ENCODE assay signal across 17 mouse cellular contexts in the genomic region with DNA sequence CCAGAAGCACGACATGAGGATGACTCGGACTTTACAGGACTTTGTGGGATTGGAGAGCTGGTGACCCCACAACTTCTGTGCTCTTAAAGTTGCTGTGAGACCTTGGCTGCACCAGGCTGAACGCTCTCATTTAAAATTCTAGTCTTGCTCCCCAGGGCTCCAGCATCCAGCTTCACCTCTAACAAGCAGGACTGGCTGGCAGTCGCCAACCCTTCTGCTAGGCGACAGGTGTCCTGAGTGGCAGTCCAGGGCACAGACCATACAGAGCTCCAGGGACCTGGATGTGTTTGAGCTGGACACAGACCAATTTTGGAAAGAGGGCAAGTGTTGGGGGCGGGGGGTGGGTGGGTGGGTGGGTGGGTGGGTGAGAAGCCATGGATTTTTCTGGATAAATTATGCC. TPM values are rescaled to one million over a fixed set of nuclear protein-coding genes. Genes with fewer than 3 reads are reported as not detected.
A peak's percentile ranks its signal among the peaks of the same experiment; 100 is the strongest.
DNase-seq lines count a peak whose midpoint lies in the region; ATAC-seq and TF ChIP-seq lines count a peak whose summit lies in the region.
"Had no signal": no experiment of that assay in that cellular context is flagged by ENCODE, and none has a peak within 500 bp of the region (broad histone marks: within the 10 kb centered on the region; RNA-seq: fewer than 3 reads in every experiment).

No protein-coding gene starts in this region.

- H3K9ac ChIP-seq in hindbrain, embryonic 16.5 days (ENCODE audit: low read depth, low read length) = no peak overlapping the region
- H3K9ac ChIP-seq in midbrain, embryonic 15.5 days = no peak overlapping the region
- no peak overlapping the region for H3K9ac ChIP-seq in midbrain, embryonic 16.5 days (ENCODE audit: low read depth, low read length)

- peaks cover 69% of the 10 kb centered on the region for H3K27me3 ChIP-seq in hindbrain, embryonic 10.5 days (ENCODE audit: insufficient read depth, poor library complexity, severe bottlenecking)
- H3K27me3 ChIP-seq in hindbrain, embryonic 16.5 days (replicated peaks; ENCODE audit: control insufficient read depth, insufficient read depth, low read length) = no peaks in the 10 kb centered on the region
- peaks cover 8% of the 10 kb centered on the region for H3K27me3 ChIP-seq in midbrain, embryonic 15.5 days (replicated peaks)
- H3K27me3 ChIP-seq in midbrain, embryonic 16.5 days (ENCODE audit: control insufficient read depth, insufficient read depth, low read depth, low read length) = no peaks in the 10 kb centered on the region
- no peaks in the 10 kb centered on the region; the same call in 1 of the 2 replicates for H3K27me3 ChIP-seq in testis, adult 2 months (ENCODE audit: control insufficient read depth, insufficient read depth, low read length)

- H3K9me3 ChIP-seq in hindbrain, embryonic 10.5 days = no peaks in the 10 kb centered on the region
- no peaks in the 10 kb centered on the region for H3K9me3 ChIP-seq in hindbrain, embryonic 16.5 days (ENCODE audit: control insufficient read depth, low read length)
- H3K9me3 ChIP-seq in midbrain, embryonic 15.5 days = no peaks in the 10 kb centered on the region
- no peaks in the 10 kb centered on the region for H3K9me3 ChIP-seq in midbrain, embryonic 16.5 days (replicated peaks; ENCODE audit: control insufficient read depth, low read length, poor library complexity, severe bottlenecking)
- H3K9me3 ChIP-seq: embryonic facial prominence, embryonic 13.5 days; forebrain, embryonic 13.5 days; heart, embryonic 13.5 days had no signal

- peak; percentile 52 for DNase-seq in cerebellum, adult 9-11 months
- DNase-seq in cerebellum, adult 11-12 months = no peak
- no peak for DNase-seq in hindbrain, embryonic 10.5 days (ENCODE audit: low spot score)
- DNase-seq in testis, postnatal 14 days (ENCODE audit: low spot score) = no peak
- DNase-seq: gastrocnemius, adult 2 months; gastrocnemius, postnatal 25 days; heart, postnatal 4 days had no signal

- TF ChIP-seq CTCF in testis, adult 2 months (IDR thresholded peaks at IDR 0.05; ENCODE audit: control insufficient read depth, insufficient read depth, insufficient replicate concordance, low read depth, low read length) = no peak

- peaks cover 33% of the 10 kb centered on the region for H3K4me1 ChIP-seq in hindbrain, embryonic 10.5 days (replicated peaks)
- peaks cover 24% of the 10 kb centered on the region for H3K4me1 ChIP-seq in hindbrain, embryonic 16.5 days (ENCODE audit: control insufficient read depth, insufficient read depth, low read depth, low read length)
- peaks cover 34% of the 10 kb centered on the region for H3K4me1 ChIP-seq in midbrain, embryonic 15.5 days
- H3K4me1 ChIP-seq in midbrain, embryonic 16.5 days (ENCODE audit: control insufficient read depth, insufficient read depth, low read length) = peaks cover 24% of the 10 kb centered on the region
- peaks cover 19% of the 10 kb centered on the region for H3K4me1 ChIP-seq in testis, adult 2 months (ENCODE audit: control insufficient read depth, insufficient read depth, low read length)

- H3K36me3 ChIP-seq in hindbrain, embryonic 10.5 days = peaks cover 35% of the 10 kb centered on the region
- peaks cover 16% of the 10 kb centered on the region for H3K36me3 ChIP-seq in hindbrain, embryonic 16.5 days (ENCODE audit: control insufficient read depth, insufficient read depth, low read length)
- peaks cover 14% of the 10 kb centered on the region for H3K36me3 ChIP-seq in midbrain, embryonic 15.5 days (replicated peaks)
- H3K36me3 ChIP-seq in midbrain, embryonic 16.5 days (ENCODE audit: control insufficient read depth, insufficient read depth, low read length) = peaks cover 6% of the 10 kb centered on the region; the same call in 1 of the 2 replicates
- H3K36me3 ChIP-seq in testis, adult 2 months (ENCODE audit: control insufficient read depth, insufficient read depth, low read length) = no peaks in the 10 kb centered on the region; the same call in 1 of the 2 replicates

- 26% methylated on average over 6 of the region's 6 CpGs for WGBS in hindbrain, embryonic 10.5 days
- 25% methylated on average over 6 of the region's 6 CpGs for WGBS in hindbrain, embryonic 16.5 days
- 20% methylated on average over 6 of the region's 6 CpGs for WGBS in midbrain, embryonic 15.5 days
- 23% methylated on average over 6 of the region's 6 CpGs for WGBS in midbrain, embryonic 16.5 days

- 0 out of 2 replicates have a peak overlapping the region, but pooled peaks have one; percentile 68 for H3K4me3 ChIP-seq in hindbrain, embryonic 10.5 days
- H3K4me3 ChIP-seq in hindbrain, embryonic 16.5 days (ENCODE audit: low read length) = no peak overlapping the region
- no peak overlapping the region for H3K4me3 ChIP-seq in midbrain, embryonic 15.5 days
- no peak overlapping the region for H3K4me3 ChIP-seq in midbrain, embryonic 16.5 days (ENCODE audit: low read depth, low read length)
- peak overlapping the region; percentile 84 for H3K4me3 ChIP-seq in testis, adult 2 months (ENCODE audit: control insufficient read depth, low read depth, low read length)

- no peak for ATAC-seq in hindbrain, embryonic 16.5 days
- ATAC-seq in midbrain, embryonic 15.5 days (replicated peaks) = no peak
- no peak for ATAC-seq in midbrain, embryonic 16.5 days
- ATAC-seq: inflammation-experienced regulatory T-cells, adult 6 months had no signal

- H3K27ac ChIP-seq in hindbrain, embryonic 10.5 days = no peak overlapping the region
- no peak overlapping the region for H3K27ac ChIP-seq in hindbrain, embryonic 16.5 days (ENCODE audit: low read depth, low read length)
- peak overlapping the region; percentile 21 for H3K27ac ChIP-seq in midbrain, embryonic 15.5 days
- H3K27ac ChIP-seq in midbrain, embryonic 16.5 days (ENCODE audit: low read length) = no peak overlapping the region
- no peak overlapping the region for H3K27ac ChIP-seq in testis, adult 2 months (ENCODE audit: control insufficient read depth, insufficient read depth, low read depth, low read length)
- H3K27ac ChIP-seq: embryonic facial prominence, embryonic 13.5 days; forebrain, embryonic 13.5 days; gastrocnemius, adult 2 months; heart, embryonic 13.5 days had no signal

- H3K4me2 ChIP-seq in hindbrain, embryonic 16.5 days (ENCODE audit: low read length) = no peak overlapping the region
- H3K4me2 ChIP-seq in midbrain, embryonic 15.5 days = no peak overlapping the region; the same call in 1 of the 2 replicates
- H3K4me2 ChIP-seq in midbrain, embryonic 16.5 days (ENCODE audit: low read length) = no peak overlapping the region

- TF ChIP-seq POLR2A in testis, adult 2 months (IDR thresholded peaks at IDR 0.05; ENCODE audit: control insufficient read depth, low read depth, low read length) = no peak

RNA-seq across cellular contexts. Expression of gene Chd5, which starts 0.7 kb away (rescaled TPM):
- 0.09 and 0.10 TPM in 2 replicates for polyA plus RNA-seq in hindbrain, embryonic 10.5 days (2016; fragmentation: Nextera tagmentation; extraction: Ambion mirVana)
- polyA plus RNA-seq in hindbrain, embryonic 16.5 days (2015; fragmentation: Nextera tagmentation; extraction: Ambion mirVana) = 46.7 and 47.7 TPM in 2 replicates
- 57.0 and 65.0 TPM in 2 replicates for polyA plus RNA-seq in midbrain, embryonic 15.5 days (2015; fragmentation: Nextera tagmentation; extraction: Ambion mirVana)
- 55.2 and 66.7 TPM in 2 replicates for polyA plus RNA-seq in midbrain, embryonic 16.5 days (2015; fragmentation: Nextera tagmentation; extraction: Ambion mirVana)
- polyA plus RNA-seq in testis, adult 2 months (2012; rRNA removed) = 87.3 and 88.7 TPM in 2 replicates

RNA-seq across cellular contexts. Expression of gene Rpl22, which starts 12.2 kb away (rescaled TPM):
- 276 and 327 TPM in 2 replicates for polyA plus RNA-seq in hindbrain, embryonic 10.5 days (2016; fragmentation: Nextera tagmentation; extraction: Ambion mirVana)
- 125 and 138 TPM in 2 replicates for polyA plus RNA-seq in hindbrain, embryonic 16.5 days (2015; fragmentation: Nextera tagmentation; extraction: Ambion mirVana)
- 127 and 133 TPM in 2 replicates for polyA plus RNA-seq in midbrain, embryonic 15.5 days (2015; fragmentation: Nextera tagmentation; extraction: Ambion mirVana)
- polyA plus RNA-seq in midbrain, embryonic 16.5 days (2015; fragmentation: Nextera tagmentation; extraction: Ambion mirVana) = 117 and 136 TPM in 2 replicates
- polyA plus RNA-seq in testis, adult 2 months (2012; rRNA removed) = 47.5 and 49.7 TPM in 2 replicates

RNA-seq across cellular contexts. Expression of gene Rnf207, which starts 19.0 kb away (rescaled TPM):
- 3.0 and 3.3 TPM in 2 replicates for polyA plus RNA-seq in hindbrain, embryonic 10.5 days (2016; fragmentation: Nextera tagmentation; extraction: Ambion mirVana)
- 9.0 and 10.6 TPM in 2 replicates for polyA plus RNA-seq in hindbrain, embryonic 16.5 days (2015; fragmentation: Nextera tagmentation; extraction: Ambion mirVana)
- 8.0 and 8.6 TPM in 2 replicates for polyA plus RNA-seq in midbrain, embryonic 15.5 days (2015; fragmentation: Nextera tagmentation; extraction: Ambion mirVana)
- polyA plus RNA-seq in midbrain, embryonic 16.5 days (2015; fragmentation: Nextera tagmentation; extraction: Ambion mirVana) = 6.4 and 9.5 TPM in 2 replicates
- polyA plus RNA-seq in testis, adult 2 months (2012; rRNA removed) = 0.22 and 0.43 TPM in 2 replicates
- polyA plus RNA-seq: inflammation-experienced regulatory T-cells, adult 6 months had no signal

RNA-seq across cellular contexts. Expression of gene Icmt, which starts 40.7 kb away (rescaled TPM):
- polyA plus RNA-seq in hindbrain, embryonic 10.5 days (2016; fragmentation: Nextera tagmentation; extraction: Ambion mirVana) = 22.3 and 29.1 TPM in 2 replicates
- polyA plus RNA-seq in hindbrain, embryonic 16.5 days (2015; fragmentation: Nextera tagmentation; extraction: Ambion mirVana) = 17.2 and 22.2 TPM in 2 replicates
- polyA plus RNA-seq in midbrain, embryonic 15.5 days (2015; fragmentation: Nextera tagmentation; extraction: Ambion mirVana) = 20.4 and 24.5 TPM in 2 replicates
- 20.6 and 20.7 TPM in 2 replicates for polyA plus RNA-seq in midbrain, embryonic 16.5 days (2015; fragmentation: Nextera tagmentation; extraction: Ambion mirVana)
- polyA plus RNA-seq in testis, adult 2 months (2012; rRNA removed) = 50.9 and 51.6 TPM in 2 replicates

RNA-seq across cellular contexts. Expression of gene Hes3, which starts 46.3 kb away (rescaled TPM):
- polyA plus RNA-seq in hindbrain, embryonic 10.5 days (2016; fragmentation: Nextera tagmentation; extraction: Ambion mirVana) = 9.2 and 17.3 TPM in 2 replicates
- polyA plus RNA-seq in hindbrain, embryonic 16.5 days (2015; fragmentation: Nextera tagmentation; extraction: Ambion mirVana) = 0.11 and 0.50 TPM in 2 replicates
- 0.67 and 0.69 TPM in 2 replicates for polyA plus RNA-seq in midbrain, embryonic 15.5 days (2015; fragmentation: Nextera tagmentation; extraction: Ambion mirVana)
- 0.19 and 0.41 TPM in 2 replicates for polyA plus RNA-seq in midbrain, embryonic 16.5 days (2015; fragmentation: Nextera tagmentation; extraction: Ambion mirVana)
- 1.5 and 1.6 TPM in 2 replicates for polyA plus RNA-seq in testis, adult 2 months (2012; rRNA removed)
- polyA plus RNA-seq: C2C12; embryonic facial prominence, embryonic 13.5 days; forebrain, embryonic 13.5 days; heart, embryonic 13.5 days; heart, postnatal 0 days; inflammation-experienced regulatory T-cells, adult 6 months had no signal

Comparison
In these comparisons a context has a peak if more than half of its experiments do, and no peak if none do; other contexts are left out.
1. H3K4me3 ChIP-seq: peak in hindbrain, embryonic 10.5 days (single experiment) and testis, adult 2 months (single experiment); none in hindbrain, embryonic 16.5 days (single experiment), midbrain, embryonic 15.5 days (single experiment) and midbrain, embryonic 16.5 days (single experiment).
2. RNA of gene Chd5, which starts 0.7 kb away (polyA plus RNA-seq): 87.3 to 88.7 TPM in testis, adult 2 months, 57.0 to 65.0 TPM in midbrain, embryonic 15.5 days, 55.2 to 66.7 TPM in midbrain, embryonic 16.5 days and 46.7 to 47.7 TPM in hindbrain, embryonic 16.5 days; 0.09 to 0.10 TPM in hindbrain, embryonic 10.5 days; every median in the first group is over 10 times any median in the second.